Mouse (Mus musculus): Measurements from ENCODE around the gene Cpeb3. TPM values are rescaled to one million over a fixed set of nuclear protein-coding genes. Genes with fewer than 3 reads are reported as not detected.
"Not testable (repeated sequence)": the region's sequence is repeated elsewhere in the genome, so short reads cannot be mapped to it uniquely, and the experiment has no call there.

Gene Cpeb3
- total and polyA plus RNA-seq, 3 experiments: 2.0 to 5.2 (median 2.0) TPM

- ATAC-seq (ENCODE audit: extremely low read depth, insufficient number of reproducible peaks, low FRiP score, poor library complexity, severe bottlenecking) (no peak), DNase-seq (ENCODE audit: low spot score) (no peak)
- Histone ChIP-seq H3K9me3 (replicated peaks) (no peaks in the 10 kb centered on the region), H3K4me3 (ENCODE audit: low read depth, low read length) (peak overlapping the region; percentile 91; the same call in 1 of the 2 replicates), H3K27me3 (ENCODE audit: insufficient read depth, low read length) (no peaks in the 10 kb centered on the region), H3K36me3 (replicated peaks) (peaks cover 38% of the 10 kb centered on the region), H3K4me1 (ENCODE audit: insufficient read depth, low read depth, low read length) (peaks cover 43% of the 10 kb centered on the region)
- no peak for TF ChIP-seq GATA1 (IDR thresholded peaks at IDR 0.05; ENCODE audit: borderline replicate concordance, low read length)
- no peak for TF ChIP-seq GATA2 (IDR thresholded peaks at IDR 0.05; ENCODE audit: borderline replicate concordance, low read depth, low read length)
- no peak for TF ChIP-seq TAL1 (conservative IDR thresholded peaks at IDR 0.05; ENCODE audit: low read depth, low read length)
- no peak for TF ChIP-seq POLR2AphosphoS5 (IDR thresholded peaks at IDR 0.05; ENCODE audit: insufficient replicate concordance, low read depth, low read length)
- TF ChIP-seq CTCF (IDR thresholded peaks at IDR 0.05; ENCODE audit: low read depth, low read length): no peak
Measured at GRCm38 (mm10) chr19:37209467-37210128, 1.2 kb upstream of the Cpeb3 start.

- peaks cover 48% of the 10 kb centered on the region for H3K4me1 ChIP-seq (ENCODE audit: insufficient read depth, low read depth, low read length)
- no peak for ATAC-seq (ENCODE audit: extremely low read depth, insufficient number of reproducible peaks, low FRiP score, poor library complexity, severe bottlenecking)
Measured at GRCm38 (mm10) chr19:37208986-37209385, 585 bp upstream of the Cpeb3 start.

GRCm38 (mm10) chr19:37207303-37208175 is 862 bp downstream of the Cpeb3 start, which contains the start of gene March5:
March5 (plus strand) TSS chr19:37207543.
- H3K36me3 ChIP-seq (replicated peaks): peaks cover 26% of the 10 kb centered on the region
- DNase-seq (ENCODE audit: low spot score): peak; percentile 78

More at GRCm38 (mm10) chr19:37208986-37209385, 585 bp upstream of the Cpeb3 start:
- peak overlapping the region; percentile 91 for H3K4me3 ChIP-seq (ENCODE audit: low read depth, low read length)
- no peak for TF ChIP-seq GATA1 (IDR thresholded peaks at IDR 0.05; ENCODE audit: borderline replicate concordance, low read length)
- no peak for TF ChIP-seq POLR2AphosphoS5 (IDR thresholded peaks at IDR 0.05; ENCODE audit: insufficient replicate concordance, low read depth, low read length)
- TF ChIP-seq CTCF (IDR thresholded peaks at IDR 0.05; ENCODE audit: low read depth, low read length): no peak
- TF ChIP-seq TAL1 (conservative IDR thresholded peaks at IDR 0.05; ENCODE audit: low read depth, low read length): no peak
- no peak for TF ChIP-seq GATA2 (IDR thresholded peaks at IDR 0.05; ENCODE audit: borderline replicate concordance, low read depth, low read length)
- no peak for DNase-seq (ENCODE audit: low spot score)
- no peaks in the 10 kb centered on the region for H3K27me3 ChIP-seq (ENCODE audit: insufficient read depth, low read length)
- peaks cover 38% of the 10 kb centered on the region for H3K36me3 ChIP-seq (replicated peaks)
- no peaks in the 10 kb centered on the region for H3K9me3 ChIP-seq (replicated peaks)

GRCm38 (mm10) chr19:37206641-37207302 is 1.6 kb downstream of the Cpeb3 start:
- no peaks in the 10 kb centered on the region for H3K27me3 ChIP-seq (ENCODE audit: insufficient read depth, low read length)
- peaks cover 18% of the 10 kb centered on the region for H3K36me3 ChIP-seq (replicated peaks)
- DNase-seq (ENCODE audit: low spot score) (peak; percentile 18), ATAC-seq (ENCODE audit: extremely low read depth, insufficient number of reproducible peaks, low FRiP score, poor library complexity, severe bottlenecking) (no peak)
- H3K9me3 ChIP-seq (replicated peaks): no peaks in the 10 kb centered on the region
- TF ChIP-seq GATA1 (IDR thresholded peaks at IDR 0.05; ENCODE audit: borderline replicate concordance, low read length) (no peak), GATA2 (IDR thresholded peaks at IDR 0.05; ENCODE audit: borderline replicate concordance, low read depth, low read length) (no peak), CTCF (IDR thresholded peaks at IDR 0.05; ENCODE audit: low read depth, low read length) (no peak), POLR2AphosphoS5 (IDR thresholded peaks at IDR 0.05; ENCODE audit: insufficient replicate concordance, low read depth, low read length) (no peak), TAL1 (conservative IDR thresholded peaks at IDR 0.05; ENCODE audit: low read depth, low read length) (no peak)
- H3K4me1 ChIP-seq (ENCODE audit: insufficient read depth, low read depth, low read length): peaks cover 45% of the 10 kb centered on the region
- peak overlapping the region; percentile 91 for H3K4me3 ChIP-seq (ENCODE audit: low read depth, low read length)

More at GRCm38 (mm10) chr19:37207303-37208175, 862 bp downstream of the Cpeb3 start, which contains the start of gene March5:
- peaks cover 45% of the 10 kb centered on the region for H3K4me1 ChIP-seq (ENCODE audit: insufficient read depth, low read depth, low read length)
- TF ChIP-seq GATA2 (IDR thresholded peaks at IDR 0.05; ENCODE audit: borderline replicate concordance, low read depth, low read length) (no peak), TAL1 (conservative IDR thresholded peaks at IDR 0.05; ENCODE audit: low read depth, low read length) (no peak), CTCF (IDR thresholded peaks at IDR 0.05; ENCODE audit: low read depth, low read length) (no peak), GATA1 (IDR thresholded peaks at IDR 0.05; ENCODE audit: borderline replicate concordance, low read length) (no peak), POLR2AphosphoS5 (IDR thresholded peaks at IDR 0.05; ENCODE audit: insufficient replicate concordance, low read depth, low read length) (no peak)
- ATAC-seq (ENCODE audit: extremely low read depth, insufficient number of reproducible peaks, low FRiP score, poor library complexity, severe bottlenecking): peak; percentile 41; the same call in 1 of the 2 replicates
- peak within 1 kb of the TSS; percentile 91 for H3K4me3 ChIP-seq (ENCODE audit: low read depth, low read length)
- no peaks in the 10 kb centered on the region for H3K9me3 ChIP-seq (replicated peaks)
- no peaks in the 10 kb centered on the region for H3K27me3 ChIP-seq (ENCODE audit: insufficient read depth, low read length)

- not testable (repeated sequence) for H3K4me3 ChIP-seq (ENCODE audit: low read depth, low read length); DNase-seq (ENCODE audit: low spot score); H3K9me3 ChIP-seq (replicated peaks); H3K27me3 ChIP-seq (ENCODE audit: insufficient read depth, low read length); H3K36me3 ChIP-seq (replicated peaks); ATAC-seq (ENCODE audit: extremely low read depth, insufficient number of reproducible peaks, low FRiP score, poor library complexity, severe bottlenecking)
- H3K4me1 ChIP-seq (ENCODE audit: insufficient read depth, low read depth, low read length): peaks cover 35% of the 10 kb centered on the region
Measured at GRCm38 (mm10) chr19:37205155-37205554, 3.2 kb downstream of the Cpeb3 start.

GRCm38 (mm10) chr19:37203371-37203770 is 5.0 kb downstream of the Cpeb3 start:
- ATAC-seq (ENCODE audit: extremely low read depth, insufficient number of reproducible peaks, low FRiP score, poor library complexity, severe bottlenecking) (no peak), DNase-seq (ENCODE audit: low spot score) (no peak)
- H3K4me3 ChIP-seq (ENCODE audit: low read depth, low read length): no peak overlapping the region
- H3K4me1 ChIP-seq (ENCODE audit: insufficient read depth, low read depth, low read length): peaks cover 22% of the 10 kb centered on the region
- H3K27me3 ChIP-seq (ENCODE audit: insufficient read depth, low read length): no peaks in the 10 kb centered on the region
- TF ChIP-seq GATA1 (IDR thresholded peaks at IDR 0.05; ENCODE audit: borderline replicate concordance, low read length): no peak
- no peak for TF ChIP-seq POLR2AphosphoS5 (IDR thresholded peaks at IDR 0.05; ENCODE audit: insufficient replicate concordance, low read depth, low read length)
- no peak for TF ChIP-seq TAL1 (conservative IDR thresholded peaks at IDR 0.05; ENCODE audit: low read depth, low read length)
- TF ChIP-seq GATA2 (IDR thresholded peaks at IDR 0.05; ENCODE audit: borderline replicate concordance, low read depth, low read length): no peak
- no peak for TF ChIP-seq CTCF (IDR thresholded peaks at IDR 0.05; ENCODE audit: low read depth, low read length)
- H3K36me3 ChIP-seq (replicated peaks): no peaks in the 10 kb centered on the region
- no peaks in the 10 kb centered on the region for H3K9me3 ChIP-seq (replicated peaks)
